Mouse (Mus musculus) c-Kit-positive CD71-negative TER-119-negative erythroid progenitor cells, embryonic 14.5 days (primary cell): ENCODE measurements around the gene 4931440F15Rik.
"Not testable (repeated sequence)": the region's sequence is repeated elsewhere in the genome, so short reads cannot be mapped to it uniquely, and the experiment has no call there.

Experiments
- DNase-seq: peaks from one replicate; pipeline ENCODE4 v3.0.0-alpha.2; 2013; ENCODE audit warnings: low read depth

The 4931440F15Rik gene

DNA sequence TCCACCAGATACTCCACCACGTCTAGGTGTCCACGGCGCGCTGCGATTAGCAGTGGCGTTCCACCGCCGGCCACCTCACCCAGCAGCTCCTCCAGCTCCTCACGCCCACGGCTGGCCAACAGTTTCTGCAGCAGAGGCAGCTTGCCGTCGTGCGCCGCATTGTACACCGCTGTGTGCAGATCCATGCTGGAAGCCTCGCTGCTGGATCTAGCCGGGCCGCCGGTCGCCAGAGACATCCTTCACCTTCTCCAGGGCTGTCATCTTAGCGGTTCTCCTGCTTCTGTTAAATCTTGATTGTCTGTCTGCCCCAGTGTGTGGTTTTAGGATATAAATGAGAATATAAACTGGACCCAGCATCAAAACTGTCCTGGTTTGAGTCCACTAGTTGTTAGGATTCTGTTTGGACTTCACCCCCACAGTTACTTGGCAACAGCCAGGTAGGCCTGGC is at the start of gene 4931440F15Rik:
4931440F15Rik (minus strand) TSS at position 398 of the 448 bp plus-strand sequence.
- not testable (repeated sequence) for DNase-seq

DNA sequence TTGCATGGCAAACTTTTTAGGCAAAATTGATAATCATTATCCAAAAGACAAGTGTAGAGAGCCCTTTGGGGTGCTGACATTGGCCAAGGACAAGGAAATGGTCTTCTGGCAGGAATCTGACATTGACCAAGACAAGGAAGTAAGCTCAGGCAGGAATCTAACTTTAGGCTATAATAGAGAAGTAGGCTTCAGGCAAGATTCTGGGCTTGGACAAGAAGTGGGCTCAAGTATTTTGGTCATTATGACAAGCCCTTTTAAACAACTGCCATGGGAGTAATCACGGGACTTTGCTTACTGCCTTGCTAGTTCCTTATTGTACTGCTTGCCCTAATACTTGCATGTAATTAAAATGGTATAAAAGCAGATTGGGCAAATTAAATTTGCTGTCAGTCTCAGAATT is 49.3 kb upstream of the 4931440F15Rik start:
- DNase-seq: not testable (repeated sequence)

DNA sequence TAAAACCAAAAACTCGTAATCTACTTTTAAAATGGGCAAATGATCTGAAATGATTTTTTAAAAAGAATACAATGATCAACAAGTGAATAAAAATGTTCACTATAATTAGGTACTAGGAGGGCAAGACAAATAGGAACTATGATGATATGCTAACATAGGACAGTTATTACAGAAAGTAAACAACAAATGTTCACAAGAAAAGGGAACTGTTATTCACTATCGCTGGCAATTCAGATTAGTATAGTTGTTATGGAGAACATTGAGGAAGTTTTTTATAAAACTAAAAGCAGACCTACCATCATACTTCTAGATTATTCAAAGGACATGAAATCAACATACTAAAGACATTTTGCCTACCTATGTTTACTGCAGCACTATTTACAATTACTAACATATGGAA is 44.7 kb upstream of the 4931440F15Rik start:
- no peak for DNase-seq

DNA sequence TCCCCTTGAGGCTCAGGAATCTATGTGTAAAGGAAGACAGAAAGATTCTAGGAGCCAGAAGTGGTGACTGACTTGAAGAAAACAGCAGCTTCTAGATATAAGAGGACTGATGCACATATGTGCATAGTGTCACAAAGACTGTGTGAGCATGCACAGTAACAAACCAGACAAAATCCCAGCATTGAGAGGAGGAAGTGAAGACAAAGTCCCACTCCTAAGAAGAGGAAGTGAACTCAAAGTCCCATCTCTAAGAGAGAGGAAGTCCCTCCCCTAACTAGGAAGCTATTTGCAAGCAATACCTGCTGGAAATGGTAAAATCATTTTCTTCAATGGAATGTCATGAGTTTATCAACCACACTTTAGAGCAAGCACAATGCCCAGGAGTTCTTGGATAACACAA is 38.8 kb upstream of the 4931440F15Rik start:
- DNase-seq: no peak

DNA sequence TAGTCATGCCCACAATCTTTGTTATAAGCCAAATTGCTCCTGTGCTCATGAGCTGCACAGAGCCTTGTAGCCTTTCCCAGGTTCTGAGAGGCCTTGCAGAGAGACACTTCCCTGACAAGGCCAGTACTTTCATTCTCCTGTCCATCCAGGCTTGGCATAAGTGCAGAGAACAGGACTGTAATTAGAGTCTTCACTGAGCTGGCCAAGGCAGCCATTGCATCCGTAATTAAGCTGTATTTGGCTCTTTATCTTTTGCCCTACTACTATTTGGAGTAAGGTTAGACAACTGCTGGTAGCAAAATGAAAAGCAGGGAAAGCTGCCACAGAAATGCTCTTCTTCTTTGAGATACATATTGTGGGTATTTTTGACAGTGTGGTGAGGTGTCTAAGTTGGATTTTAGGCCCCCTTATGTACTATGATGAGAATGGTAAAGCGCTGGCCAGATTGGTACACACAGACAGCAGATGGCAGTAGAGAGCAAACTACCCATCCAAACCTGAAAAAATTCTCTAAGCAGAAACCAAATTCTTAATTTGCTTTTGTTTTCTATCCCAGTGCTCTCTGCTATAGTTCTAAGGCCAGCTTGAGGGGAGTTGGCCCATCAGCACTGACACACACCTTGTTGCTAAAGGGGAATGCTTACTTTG is 36.4 kb upstream of the 4931440F15Rik start:
- DNase-seq: peak; percentile 19

DNA sequence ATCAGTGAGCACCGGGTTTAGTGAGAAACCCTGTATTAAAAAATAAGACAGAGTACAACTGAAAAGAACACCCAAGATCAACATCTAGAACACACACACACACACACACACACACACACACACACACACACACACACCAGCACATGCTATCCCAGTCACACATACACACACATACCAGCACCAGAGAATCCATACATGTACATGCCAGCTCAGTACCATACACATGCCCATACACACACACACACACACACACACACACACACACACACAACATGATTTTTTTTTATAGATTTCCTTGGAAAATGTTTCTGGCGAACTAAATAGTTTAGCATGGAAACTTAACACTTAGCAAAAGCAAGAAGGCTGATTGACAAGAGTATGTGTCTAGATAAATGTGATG is 35.6 kb upstream of the 4931440F15Rik start:
- DNase-seq: no peak

DNA sequence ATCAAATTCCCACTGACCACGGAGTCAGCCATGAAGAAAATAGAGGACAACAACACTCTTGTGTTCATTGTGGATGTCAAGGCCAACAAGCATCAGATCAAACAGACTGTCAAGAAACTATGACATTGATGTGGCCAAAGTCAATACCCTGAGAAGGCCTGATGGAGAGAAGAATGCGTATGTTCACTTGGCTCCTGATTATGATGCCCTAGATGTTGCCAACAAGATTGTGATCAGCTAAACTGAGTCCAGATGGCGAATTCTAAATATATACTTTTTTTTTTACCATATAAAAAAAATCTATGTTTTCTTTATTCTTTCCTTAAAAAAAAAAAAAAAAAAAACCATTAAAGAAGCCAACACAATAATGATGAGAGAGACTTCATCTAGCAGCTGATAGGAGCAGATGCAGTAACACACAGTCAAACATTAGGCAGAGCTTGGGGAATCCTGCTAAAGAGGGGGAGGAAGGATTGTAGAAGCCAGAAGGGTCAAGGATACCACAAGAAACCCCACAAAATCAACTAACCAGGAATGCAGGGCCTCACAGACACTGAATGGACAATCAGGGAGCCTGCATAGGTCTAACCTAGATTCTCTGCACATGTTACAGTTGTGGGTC is 15.2 kb upstream of the 4931440F15Rik start:
- no peak for DNase-seq

DNA sequence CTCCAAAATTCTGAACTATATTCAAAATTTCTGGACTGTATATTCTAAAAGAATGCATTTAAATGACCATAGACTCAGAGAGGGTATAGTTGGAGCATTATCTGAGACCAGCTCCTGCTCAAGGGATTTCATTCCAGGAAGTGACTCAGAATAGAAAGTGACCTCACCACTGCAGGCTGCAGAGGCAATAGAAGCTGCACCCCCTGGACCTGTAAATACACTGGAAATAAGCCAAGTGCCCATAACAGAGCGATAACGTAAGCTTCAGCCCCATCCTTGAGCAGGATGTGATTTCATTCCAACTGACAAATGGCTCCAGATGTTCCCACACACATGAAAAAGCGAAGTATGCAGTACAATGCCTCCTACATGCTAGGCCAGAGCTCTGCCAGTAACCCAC is 14.3 kb upstream of the 4931440F15Rik start:
- no peak for DNase-seq

DNA sequence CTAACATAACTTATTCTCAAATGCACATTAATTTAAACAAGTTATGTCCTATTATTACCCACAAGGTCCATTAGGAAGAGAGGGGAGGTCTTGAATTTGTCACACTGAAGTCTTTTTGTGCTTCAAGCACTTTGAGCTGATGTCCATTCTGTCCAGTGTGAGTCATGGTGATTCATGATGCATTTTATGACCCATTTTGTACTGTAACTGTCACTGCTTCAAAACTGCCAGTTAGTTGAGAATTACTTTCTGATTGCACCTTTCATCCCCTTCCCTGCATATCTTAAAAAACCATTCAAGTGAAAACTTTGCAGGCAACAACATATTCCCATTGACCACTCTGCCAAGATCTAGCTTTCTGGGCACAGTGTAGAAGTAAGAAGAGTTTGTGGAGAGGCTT is 11.6 kb upstream of the 4931440F15Rik start:
- DNase-seq: no peak

DNA sequence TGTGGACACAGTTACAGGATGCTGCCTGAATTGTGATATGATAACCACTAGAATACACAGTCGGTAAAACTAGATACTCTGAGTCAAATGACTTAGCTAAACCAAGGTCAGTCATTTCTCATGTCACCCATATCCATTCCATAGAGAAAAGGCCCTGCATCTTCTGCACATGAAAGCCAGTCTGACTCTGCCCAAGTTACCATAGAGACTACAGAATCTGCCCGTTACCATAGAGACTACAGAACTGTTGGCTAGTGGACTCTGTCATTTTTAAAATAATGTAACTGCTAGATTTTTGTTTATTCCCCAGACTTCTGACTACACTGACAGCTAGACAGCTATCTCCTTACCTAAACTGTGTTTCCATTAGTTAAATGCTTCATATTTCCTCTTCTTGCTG is 2.3 kb upstream of the 4931440F15Rik start:
- DNase-seq: no peak

DNA sequence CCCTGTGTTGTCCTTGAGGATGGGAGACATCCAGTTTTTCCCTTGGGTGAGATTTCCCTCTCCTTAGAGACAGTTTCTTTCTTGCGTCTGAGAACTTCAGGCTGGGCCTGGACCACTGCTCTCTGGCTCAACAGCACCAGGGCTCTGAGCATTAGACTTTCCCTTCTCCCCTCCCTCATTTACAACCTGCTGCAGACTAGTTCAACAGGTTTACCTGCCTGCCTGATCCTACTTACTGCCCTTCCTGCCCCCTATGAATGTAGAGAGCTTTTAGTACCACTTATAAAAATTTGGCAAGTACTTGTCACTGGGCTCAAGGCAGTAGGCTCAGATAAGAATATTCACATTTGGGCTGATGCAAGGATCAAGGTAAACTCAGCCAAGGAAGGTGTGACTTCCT is 533 bp upstream of the 4931440F15Rik start:
- no peak for DNase-seq

DNA sequence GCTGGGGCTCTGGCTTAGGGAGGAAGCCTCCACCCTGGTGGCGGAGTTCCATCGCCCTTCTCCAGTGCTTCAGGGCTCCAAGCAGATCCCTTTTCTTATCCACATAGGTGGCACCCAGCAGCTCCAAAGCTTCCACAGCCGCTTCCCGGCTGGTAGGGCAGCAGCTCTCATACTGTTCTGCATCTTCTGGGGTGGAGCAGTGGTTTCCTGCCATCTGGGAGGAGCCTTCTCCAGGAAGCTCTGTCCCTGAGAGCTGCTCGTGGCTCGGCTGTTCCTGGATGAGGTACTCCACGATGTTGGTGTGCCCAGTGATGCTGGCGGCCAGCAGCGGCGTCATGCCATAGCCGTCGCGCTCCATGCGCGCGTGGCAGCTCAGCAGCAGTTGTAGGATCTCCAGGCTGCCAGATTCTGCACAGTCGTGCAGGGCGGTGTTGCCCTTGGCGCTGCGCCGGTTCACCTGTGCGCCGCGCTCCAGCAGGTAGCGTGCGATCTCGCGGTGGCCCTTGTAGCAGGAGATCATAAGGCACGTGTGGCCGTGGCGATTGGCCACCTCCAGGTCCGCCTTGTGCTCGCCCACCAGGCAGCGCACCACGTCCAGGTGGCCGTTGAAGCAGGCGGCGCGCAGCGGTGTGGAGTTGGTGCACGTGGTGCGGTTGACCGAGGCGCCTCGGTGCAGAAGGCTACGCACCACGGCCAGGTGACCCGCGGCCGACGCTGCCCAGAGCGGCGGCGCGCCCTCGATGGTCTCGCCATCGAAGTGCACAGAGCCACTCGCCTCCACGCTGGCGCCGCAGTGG is 796 bp downstream of the 4931440F15Rik start:
- not testable (repeated sequence) for DNase-seq

DNA sequence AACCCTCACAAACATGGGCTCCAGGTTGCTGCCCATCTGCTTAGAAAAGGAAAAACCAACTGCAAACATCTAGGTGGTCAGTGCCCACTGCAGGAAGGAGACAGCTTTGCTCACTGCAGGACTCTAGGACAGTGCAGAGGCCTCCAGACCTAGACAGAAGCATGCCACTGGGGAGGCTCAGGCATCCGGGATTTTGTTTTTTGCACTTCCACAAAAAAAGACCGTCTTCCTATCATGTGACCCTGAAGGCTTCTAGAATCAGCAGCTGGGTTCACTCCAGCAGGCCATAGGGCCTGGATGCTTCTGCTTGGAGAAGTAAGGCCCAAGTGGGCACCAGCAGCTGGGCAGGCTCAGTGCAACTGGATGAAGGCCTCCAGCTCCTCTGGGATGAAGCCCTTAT is 2.3 kb downstream of the 4931440F15Rik start:
- DNase-seq: no peak

DNA sequence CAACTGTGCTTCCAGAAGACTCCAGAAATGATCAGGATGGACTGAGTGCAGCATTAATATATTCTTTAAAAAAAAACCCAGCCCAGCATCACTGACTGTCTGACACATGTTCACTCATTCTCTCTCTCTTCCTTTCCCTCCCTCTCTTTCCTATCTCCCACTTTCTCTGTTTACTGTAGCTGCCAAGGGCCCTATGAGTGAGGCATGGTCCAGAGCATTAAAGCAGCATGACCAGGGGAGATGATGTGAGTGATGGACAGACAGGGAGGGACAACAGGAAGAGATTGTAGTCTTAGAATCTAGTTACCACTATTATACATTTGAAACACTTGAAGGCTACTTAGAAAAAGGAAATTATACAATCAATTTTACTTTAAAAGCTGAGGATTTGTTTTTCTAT is 9.8 kb downstream of the 4931440F15Rik start:
- DNase-seq: no peak

DNA sequence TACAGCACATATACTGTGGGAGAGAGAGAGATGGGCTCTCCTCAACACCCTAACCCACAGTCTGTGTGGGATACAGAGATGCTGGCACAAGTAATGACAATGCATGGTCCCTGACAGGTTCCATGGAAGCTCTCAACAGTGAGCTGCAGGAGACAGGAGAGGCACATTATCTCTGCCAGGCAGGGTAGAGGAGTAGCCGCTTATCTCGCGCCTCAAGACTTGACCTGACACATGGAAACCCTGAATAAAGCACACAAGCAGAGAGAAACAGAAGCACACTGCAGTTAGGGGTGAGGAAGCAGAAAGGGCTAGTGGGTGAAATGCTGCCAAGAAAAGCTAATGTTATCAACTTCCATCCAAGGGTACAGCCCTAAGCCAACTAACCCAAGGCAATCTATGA is 10.2 kb downstream of the 4931440F15Rik start:
- DNase-seq: no peak

DNA sequence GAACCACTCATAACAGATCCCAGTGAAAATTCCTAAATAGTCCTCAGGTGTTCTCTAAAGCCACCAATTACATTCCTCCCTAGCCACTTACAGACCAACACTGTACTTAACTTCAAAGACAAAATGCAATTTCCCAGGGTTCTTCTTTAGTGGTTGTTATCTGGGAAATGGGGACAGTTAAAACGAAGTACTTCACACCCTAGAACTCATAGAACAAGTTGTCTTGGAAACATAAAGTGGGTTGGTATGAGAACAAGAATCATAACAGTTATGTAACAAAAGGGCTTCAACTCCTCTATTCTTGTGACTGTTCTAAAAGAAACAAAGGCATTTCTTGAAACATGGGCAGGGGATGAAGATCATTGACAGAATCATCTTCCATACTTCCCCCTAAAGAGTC is 12.2 kb downstream of the 4931440F15Rik start:
- no peak for DNase-seq

DNA sequence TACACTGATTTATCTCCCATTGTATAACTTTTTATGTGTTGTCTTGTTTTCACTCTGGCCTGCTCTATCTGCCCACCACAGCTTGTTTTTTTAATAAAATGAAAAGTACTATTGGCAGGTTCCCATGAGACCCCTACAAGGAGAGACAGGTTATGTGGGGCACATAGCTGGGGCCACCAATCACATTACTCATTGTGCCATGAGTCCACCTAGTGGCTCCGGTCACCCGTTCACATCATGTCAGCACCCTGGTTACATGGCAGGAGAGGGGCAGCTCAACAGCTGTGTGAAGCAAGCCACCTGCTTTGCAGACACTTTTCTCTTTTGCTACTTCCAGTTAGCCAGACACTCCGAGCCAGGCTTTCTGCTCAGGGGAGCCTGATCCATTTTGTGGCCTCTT is 13.0 kb downstream of the 4931440F15Rik start:
- no peak for DNase-seq

DNA sequence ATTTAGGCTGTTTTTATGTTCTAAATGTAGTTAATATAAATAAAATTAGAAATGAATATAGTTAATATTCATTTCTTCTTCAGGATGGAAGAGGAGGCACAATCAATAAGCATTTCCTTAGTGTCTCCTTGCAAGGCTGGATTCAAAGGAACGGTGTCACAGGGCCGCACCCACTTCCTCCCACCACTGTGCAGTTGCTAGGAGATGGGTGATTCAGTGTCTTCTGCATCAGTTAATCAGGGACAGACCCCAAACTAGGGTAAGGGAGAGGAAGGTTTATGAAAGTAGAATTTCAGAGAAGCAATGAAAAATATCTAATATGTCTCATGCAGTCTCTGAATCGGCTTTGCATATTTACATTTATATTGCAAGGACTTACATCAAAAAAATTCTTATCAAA is 15.1 kb downstream of the 4931440F15Rik start:
- DNase-seq: no peak

DNA sequence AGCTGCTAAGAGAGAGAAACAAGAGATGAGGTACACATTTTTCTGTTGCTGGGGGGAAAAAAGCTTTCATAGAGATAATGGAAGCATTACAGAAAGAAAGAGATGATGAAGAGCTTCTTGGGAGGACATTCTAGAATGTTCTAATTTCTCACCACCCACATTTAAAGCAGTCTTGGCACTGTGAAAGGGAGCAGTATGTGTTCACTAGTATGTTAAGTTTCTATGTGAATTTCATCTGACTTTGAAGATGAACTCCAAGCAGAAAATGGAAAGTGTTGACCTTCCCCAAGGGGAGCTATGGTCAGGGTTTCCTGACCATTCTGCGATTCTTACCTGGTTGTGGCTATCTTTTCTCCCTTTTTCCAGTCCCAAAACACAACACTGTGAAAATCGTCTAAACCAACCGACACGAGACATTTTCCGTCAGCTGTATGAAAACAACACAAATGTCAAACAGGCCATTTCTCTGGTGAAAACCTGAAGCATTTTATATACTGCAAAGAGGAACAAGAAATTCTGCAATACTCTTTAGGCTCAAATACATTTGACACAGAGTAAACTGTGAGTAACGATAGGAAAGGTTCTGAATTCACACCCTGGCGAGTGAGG is 16.4 kb downstream of the 4931440F15Rik start:
- DNase-seq: no peak

DNA sequence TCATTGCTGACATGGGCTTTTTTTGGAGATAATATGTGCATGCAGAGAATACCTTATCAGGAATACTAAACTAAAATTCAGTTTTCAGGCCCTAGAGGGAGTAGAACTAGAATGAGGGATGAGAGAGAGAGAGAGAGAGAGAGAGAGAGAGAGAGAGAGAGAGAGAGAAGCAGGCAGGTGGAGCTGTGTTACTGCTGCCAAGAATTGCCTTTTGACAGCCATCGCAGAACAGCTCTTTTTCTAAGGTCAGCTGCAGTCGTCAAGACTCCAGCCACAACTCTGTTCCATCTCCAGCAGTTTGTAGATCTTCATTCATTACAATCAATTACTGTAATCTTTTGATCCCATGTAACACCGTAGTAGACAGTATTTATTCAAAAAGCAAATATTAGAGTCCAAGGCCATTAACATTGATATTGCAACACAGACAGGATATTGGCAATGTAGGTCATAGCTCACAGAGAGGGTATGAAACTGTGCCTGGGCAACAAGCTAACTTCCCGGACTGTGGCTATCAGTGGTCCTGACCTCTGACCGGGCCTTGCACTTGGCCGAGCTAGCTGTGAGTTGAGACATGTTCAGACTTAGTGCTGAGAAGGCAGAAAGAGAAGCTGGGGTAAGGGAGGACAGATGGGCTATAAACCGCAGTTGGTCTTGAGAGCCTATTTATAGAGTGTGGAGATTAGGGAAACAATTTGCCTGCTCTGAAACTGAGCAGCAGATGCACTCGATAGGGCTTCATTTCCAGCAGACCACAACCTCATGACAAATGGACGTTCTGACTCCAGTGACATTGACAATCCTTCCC is 17.1 kb downstream of the 4931440F15Rik start:
- DNase-seq: no peak

DNA sequence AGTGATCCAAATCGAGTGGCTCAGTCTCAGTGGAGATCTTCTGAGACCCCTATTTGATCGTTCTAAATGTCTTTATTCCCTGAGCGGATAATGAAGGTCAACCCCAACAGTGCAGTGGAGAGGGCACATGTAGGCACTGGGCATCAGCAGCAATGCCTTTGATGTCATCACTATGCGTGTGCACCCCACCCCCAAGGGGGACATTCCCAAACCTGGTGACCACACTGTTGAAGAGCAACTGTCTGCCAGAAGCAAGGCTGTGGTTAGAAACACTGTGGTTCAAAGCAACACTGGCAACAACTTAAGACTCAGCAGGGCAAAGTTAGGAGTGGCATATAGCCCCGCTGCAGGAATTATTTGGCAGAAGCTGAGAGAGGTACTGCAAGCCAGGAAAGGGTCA is 18.1 kb downstream of the 4931440F15Rik start:
- no peak for DNase-seq
